Mouse (Mus musculus) ZHBTc4 (cell line): ENCODE measurements around the gene Sytl2.
A peak's percentile ranks its signal among the peaks of the same experiment; 100 is the strongest.

Experiments used
- DNase-seq: peaks from one replicate; pipeline ENCODE4 v3.0.0-alpha.2; 2011; ENCODE audit warnings: low read depth, low spot score

Sytl2 gene

GRCm38 (mm10) chr7:90301942-90302646 is at the start of gene Sytl2:
Gene Sytl2 (plus strand): TSS chr7:90302252.
- peak; percentile 64 for DNase-seq

DNA sequence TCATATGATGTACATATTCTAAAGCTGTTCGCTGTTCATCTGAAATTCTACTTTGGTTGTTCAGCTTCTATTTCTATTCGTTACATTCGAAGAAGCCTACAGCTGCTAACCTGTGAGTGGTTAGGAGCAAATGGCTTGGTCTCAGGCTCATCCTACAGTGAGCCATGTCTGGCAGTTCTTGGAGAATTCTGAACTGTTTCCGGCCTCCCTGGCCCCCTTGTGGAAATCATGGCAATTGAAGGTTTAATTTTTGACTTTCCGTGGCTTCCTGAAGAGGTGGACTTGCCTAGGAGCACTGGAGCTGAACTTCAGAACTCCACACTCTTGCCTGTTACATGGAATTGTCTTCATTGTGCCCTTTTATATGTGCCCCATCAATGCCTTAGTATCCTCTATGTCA is 49.1 kb upstream of the Sytl2 start:
- DNase-seq: peak; percentile 42

DNA sequence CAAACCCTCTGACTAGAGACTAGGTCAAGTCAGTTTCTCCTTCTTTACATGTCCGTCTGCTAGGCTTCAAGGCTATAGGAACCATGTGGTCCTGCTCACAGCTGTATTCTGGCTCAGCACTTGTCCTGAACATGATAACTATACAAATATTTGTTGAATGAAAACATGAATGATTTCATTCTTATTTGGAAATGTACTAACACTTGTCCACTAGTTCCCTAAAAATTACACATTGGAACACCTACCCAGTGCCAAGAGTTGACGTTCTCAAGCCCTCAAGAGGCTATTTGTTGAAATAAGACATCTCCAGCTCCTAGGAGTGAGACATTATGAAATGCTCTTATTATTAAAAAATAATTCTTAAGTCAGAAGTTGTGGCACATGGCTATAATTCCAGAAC is 43.4 kb upstream of the Sytl2 start:
- DNase-seq: no peak

- no peak for DNase-seq
Observed at GRCm38 (mm10) chr7:90259899-90260298, 42.2 kb upstream of the Sytl2 start.

- peak; percentile 16 for DNase-seq
Observed at GRCm38 (mm10) chr7:90261902-90262599, 40.0 kb upstream of the Sytl2 start.

DNA sequence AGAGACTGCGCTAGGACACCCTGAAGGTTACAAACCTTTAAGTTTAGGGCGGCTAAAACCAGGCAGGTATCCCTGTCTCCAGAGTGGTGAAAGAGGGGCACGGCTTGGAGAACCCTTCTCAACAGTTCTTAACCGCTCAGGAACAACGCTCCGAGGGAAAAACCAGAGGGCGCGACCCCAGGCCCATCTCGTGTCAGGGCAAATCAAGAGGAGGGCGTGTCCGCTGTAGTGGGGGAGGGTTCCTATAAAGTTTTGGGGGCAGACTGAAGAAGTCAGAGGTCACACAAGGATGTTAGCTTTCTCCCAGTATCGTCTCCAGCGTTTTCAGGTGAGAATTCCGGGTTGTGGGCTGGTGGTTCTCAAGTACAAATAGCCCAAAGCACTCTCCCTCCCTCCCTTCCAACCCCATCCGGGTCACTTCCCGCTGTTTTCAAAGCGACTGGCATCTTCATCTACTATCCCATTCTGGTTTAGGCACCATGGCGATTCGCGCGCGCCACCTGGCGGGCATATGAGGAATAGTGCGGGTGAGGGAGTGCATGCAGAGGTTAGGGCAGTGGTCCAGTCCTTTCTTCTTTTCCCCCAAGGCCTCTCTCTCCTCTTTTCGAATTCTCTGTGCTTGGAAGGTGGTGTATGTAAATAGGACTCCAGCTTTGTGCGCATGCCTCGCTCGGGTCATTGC is 36.6 kb upstream of the Sytl2 start, which contains the start of gene Ccdc83:
Ccdc83 (minus strand) TSS at position 489 of the 682 bp plus-strand sequence.
- DNase-seq: peak; percentile 95

DNA sequence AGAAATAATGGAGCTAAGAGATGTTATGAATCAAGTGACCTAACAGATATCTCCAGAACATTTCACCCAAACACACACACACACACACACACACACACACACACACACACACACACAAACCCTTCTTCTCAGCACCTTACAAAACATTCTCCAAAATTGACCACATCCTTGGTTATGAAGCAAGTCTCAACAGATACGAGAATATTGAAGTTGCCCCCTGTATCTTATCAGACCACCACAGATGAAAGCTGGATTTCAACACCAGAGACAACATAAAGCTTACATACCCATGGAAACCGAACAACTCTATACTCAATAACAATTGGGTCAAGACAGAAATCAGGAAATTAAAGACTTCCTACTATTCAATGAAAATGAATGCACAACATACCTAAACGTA is 31.9 kb upstream of the Sytl2 start:
- DNase-seq: no peak

GRCm38 (mm10) chr7:90274561-90275100 is 27.4 kb upstream of the Sytl2 start:
- DNase-seq: no peak

DNA sequence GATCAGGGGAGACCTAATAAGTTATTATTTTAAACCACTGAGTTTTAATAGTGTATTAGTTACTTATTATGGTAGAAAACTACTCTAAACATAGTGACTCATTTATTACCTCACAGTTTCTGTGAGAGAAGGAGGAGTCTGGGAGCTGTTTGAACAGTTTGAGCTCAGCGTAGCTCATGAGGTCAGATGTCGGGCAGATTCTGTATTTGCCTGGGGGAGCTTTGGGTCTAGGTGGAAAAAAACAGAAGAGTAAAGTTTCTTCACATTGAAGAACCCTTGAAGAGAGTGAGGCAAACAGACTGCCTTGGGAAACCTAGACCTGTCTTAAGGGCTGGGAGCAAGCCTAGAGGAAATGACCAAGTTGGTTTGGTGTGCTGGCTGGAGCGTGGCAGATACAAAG is 24.8 kb upstream of the Sytl2 start:
- DNase-seq: no peak

DNA sequence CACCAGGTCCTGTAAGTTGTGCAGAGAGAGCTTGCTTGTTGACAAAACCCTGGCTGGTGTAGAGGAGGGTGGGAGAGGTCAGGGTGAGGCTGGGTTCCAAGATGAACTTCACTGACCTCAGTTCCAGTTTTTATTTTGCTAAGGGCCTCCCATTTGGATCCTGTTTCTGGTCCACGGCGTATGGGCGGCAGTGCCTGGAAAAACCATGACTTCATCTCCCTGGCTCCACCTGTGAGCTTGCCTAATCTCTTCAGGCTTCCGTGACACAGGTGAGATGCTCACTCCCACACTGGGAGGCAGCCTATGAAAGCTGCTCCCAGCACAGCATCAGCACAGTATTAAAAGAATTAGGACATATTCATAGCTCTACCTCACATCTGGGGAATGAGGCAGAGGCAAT is 24.3 kb upstream of the Sytl2 start:
- DNase-seq: no peak

- DNase-seq: no peak
Observed at GRCm38 (mm10) chr7:90279136-90279535, 22.9 kb upstream of the Sytl2 start.

- DNase-seq: peak; percentile 53
Observed at GRCm38 (mm10) chr7:90280274-90280875, 21.7 kb upstream of the Sytl2 start.

DNA sequence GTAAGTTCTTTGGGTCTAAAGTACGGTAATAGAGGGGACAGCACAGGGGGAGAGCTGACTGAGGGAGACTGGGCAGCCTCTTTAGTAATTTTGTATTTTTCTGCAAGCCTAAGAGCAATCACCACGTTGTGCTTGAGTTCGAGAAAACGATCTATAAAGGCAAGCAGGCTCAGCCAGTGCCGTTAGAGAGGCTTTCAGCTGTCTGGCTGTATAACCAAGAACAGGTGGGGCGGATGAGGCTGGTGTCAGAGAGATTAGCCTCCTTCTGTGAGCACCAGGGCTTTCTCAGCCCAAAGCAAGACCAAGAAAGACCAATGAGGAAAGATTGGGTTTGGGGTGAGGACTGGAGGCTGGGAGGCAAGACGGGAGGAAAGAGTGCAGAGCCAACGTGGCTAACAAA is 21.2 kb upstream of the Sytl2 start:
- DNase-seq: no peak

- DNase-seq: no peak
Observed at GRCm38 (mm10) chr7:90281759-90282546, 20.1 kb upstream of the Sytl2 start.

DNA sequence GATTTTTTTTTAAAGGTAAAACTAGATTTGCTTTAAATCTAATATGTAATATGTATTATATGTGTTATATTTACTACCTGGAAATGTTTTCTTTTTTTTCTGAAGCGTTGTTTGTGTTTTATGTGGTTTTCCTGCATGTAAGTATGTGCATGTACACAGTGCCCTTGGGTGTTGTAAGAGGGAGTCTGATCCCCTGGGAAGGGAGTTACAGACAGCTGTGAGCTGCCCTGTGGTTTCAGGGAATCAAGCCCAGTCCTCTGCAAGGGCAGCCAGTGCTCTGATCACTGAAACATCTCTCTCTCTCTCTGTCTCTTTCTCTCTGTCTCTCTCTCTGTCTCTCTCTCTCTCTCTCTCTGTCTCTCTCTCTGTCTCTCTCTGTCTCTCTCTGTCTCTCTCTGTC is 19.3 kb upstream of the Sytl2 start:
- DNase-seq: no peak

- DNase-seq: no peak
Observed at GRCm38 (mm10) chr7:90284793-90285192, 17.3 kb upstream of the Sytl2 start.

- DNase-seq: no peak
Observed at GRCm38 (mm10) chr7:90291885-90292284, 10.2 kb upstream of the Sytl2 start.

DNA sequence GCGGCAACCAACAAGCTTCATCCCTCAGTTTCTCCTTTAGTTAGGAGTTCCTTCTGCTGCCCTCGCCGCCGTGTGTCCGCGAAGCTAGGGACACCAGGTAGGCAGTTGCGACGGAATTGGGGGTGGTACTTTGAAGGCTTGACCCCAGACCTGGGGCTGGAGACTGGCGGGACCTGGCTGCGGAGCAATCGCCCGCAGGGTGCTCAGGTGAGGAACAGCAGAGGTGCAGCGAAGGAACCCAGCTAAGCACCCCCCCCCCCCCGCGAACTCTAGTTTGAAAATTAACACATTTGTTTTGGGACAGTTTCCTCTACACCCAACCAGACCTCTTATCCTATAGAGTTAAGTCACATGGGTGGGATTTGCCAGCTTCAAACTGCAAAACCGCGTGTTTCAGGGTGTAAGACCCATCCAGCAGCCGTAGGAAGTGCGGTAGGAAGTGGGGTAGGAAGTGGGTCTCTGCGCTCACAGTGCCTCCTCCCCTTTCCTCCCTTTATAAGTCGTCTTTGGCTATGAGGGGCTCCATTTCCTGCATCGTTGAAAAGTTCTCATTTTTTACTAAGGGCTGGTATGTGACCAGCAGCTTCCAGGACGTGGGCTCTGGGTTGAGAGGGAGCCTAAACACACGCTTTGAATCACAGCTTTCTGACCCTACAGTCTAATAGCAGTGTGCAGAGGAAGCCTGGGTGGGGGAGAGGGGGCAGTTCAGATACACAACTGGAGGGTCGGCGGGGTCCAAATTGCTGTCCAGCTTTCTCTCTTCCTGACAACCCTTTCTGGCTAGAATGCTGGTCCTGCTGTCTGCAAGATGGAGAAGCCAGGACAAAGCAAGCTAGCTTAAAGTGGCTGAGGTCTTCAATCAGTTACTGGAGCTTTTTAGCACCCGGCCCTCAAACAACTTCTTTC is 848 bp downstream of the Sytl2 start:
- DNase-seq: peak; percentile 10

DNA sequence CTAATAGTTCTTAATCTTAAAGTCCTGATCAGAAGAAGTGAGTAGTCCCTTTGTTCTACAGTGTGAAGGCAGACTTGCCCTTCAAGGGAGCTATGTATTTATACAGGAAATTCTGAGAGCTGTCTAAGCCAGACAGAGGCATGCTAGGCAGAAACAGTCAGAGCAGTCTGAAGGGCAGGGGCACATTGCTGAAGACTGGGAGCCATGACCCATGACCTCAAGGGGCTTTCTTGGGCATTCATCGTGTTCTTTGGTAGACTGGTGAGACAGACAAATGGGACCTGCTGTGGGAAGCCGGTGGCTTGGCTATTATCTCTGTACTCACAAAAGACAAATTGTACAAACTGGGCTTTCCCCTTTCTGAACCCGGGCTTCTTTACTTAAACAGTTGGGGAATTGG is 4.0 kb downstream of the Sytl2 start:
- no peak for DNase-seq

GRCm38 (mm10) chr7:90306968-90307367 is 4.9 kb downstream of the Sytl2 start:
- no peak for DNase-seq
